ENCODE assay signal across 11 mouse cellular contexts in genomic region chr3:152767485-152767884, GRCm38 (mm10).
"Had no signal": no experiment of that assay in that cellular context is flagged by ENCODE, and none has a peak within 500 bp of the region (broad histone marks: within the 10 kb centered on the region; RNA-seq: fewer than 3 reads in every experiment).

No protein-coding gene starts in this region.

- H3K4me3 ChIP-seq: layer of hippocampus, adult 2 months; limb, embryonic 12.5 days; liver, embryonic 13.5 days; midbrain, embryonic 13.5 days; neural tube, embryonic 12.5 days had no signal

- H3K4me2 ChIP-seq: limb, embryonic 12.5 days; liver, embryonic 13.5 days; midbrain, embryonic 13.5 days; neural tube, embryonic 12.5 days had no signal

- H3K27me3 ChIP-seq: limb, embryonic 12.5 days; liver, embryonic 13.5 days; midbrain, embryonic 13.5 days; neural tube, embryonic 12.5 days had no signal

- ATAC-seq: midbrain, embryonic 13.5 days had no signal

- H3K9me3 ChIP-seq: limb, embryonic 12.5 days; liver, embryonic 13.5 days; midbrain, embryonic 13.5 days; neural tube, embryonic 12.5 days had no signal

- H3K4me1 ChIP-seq: neural tube, embryonic 12.5 days had no signal

- H3K27ac ChIP-seq: layer of hippocampus, adult 2 months; limb, embryonic 12.5 days; liver, embryonic 13.5 days; midbrain, embryonic 13.5 days; neural tube, embryonic 12.5 days; stomach, postnatal 0 days had no signal

- DNase-seq: kidney, postnatal 10 days; kidney, postnatal 4 days; liver; liver, embryonic 13.5 days; lung, adult 18-20 months; lung, postnatal 36 days had no signal

- H3K9ac ChIP-seq: limb, embryonic 12.5 days; liver, embryonic 13.5 days; midbrain, embryonic 13.5 days; neural tube, embryonic 12.5 days had no signal
